Mouse (Mus musculus) kidney, embryonic 16.5 days (tissue): ENCODE results near the gene Zfp978. TPM values are rescaled to one million over a fixed set of nuclear protein-coding genes. Genes with fewer than 3 reads are reported as not detected.
A peak's percentile ranks its signal among the peaks of the same experiment; 100 is the strongest.
"Not testable (repeated sequence)": the region's sequence is repeated elsewhere in the genome, so short reads cannot be mapped to it uniquely, and the experiment has no call there.

ENCODE experiments used
- ATAC-seq: fragments of 200-750 bp; cut with Nextera tagmentation; 2 replicates; pipeline ENCODE4 v1.8.0; 2017; ENCODE audit warnings: moderate TSS enrichment; ENCODE audit not compliant: low FRiP score, low TSS enrichment
- H3K27ac ChIP-seq: fragments of 300-500 bp; sonication (generic); 2 replicates; pipeline ENCODE4 v1.5.1; 2014; ENCODE audit warnings: low read length
- H3K27me3 ChIP-seq: fragments of 300-500 bp; sonication (generic); 2 replicates; pipeline ENCODE4 v1.6.1; 2014; ENCODE audit warnings: low read length, control low read depth, mixed read lengths; ENCODE audit not compliant: insufficient read depth
- H3K36me3 ChIP-seq: fragments of 300-500 bp; sonication (generic); 2 replicates; pipeline ENCODE4 v1.6.1; 2014; ENCODE audit warnings: low read length, control low read depth, mixed read lengths; ENCODE audit not compliant: insufficient read depth
- H3K4me1 ChIP-seq: fragments of 300-500 bp; sonication (generic); 2 replicates; pipeline ENCODE4 v1.6.1; 2014; ENCODE audit warnings: low read length, control low read depth, mixed read lengths; ENCODE audit not compliant: insufficient read depth
- H3K4me2 ChIP-seq: fragments of 300-500 bp; sonication (generic); replicated peaks from 2 replicates; pipeline ENCODE4 v1.6.1; 2014; ENCODE audit warnings: low read depth, low read length
- H3K4me3 ChIP-seq: fragments of 300-500 bp; sonication (generic); 2 replicates; pipeline ENCODE4 v1.5.1; 2014; ENCODE audit warnings: mild to moderate bottlenecking, low read length
- H3K9ac ChIP-seq: fragments of 300-500 bp; sonication (generic); replicated peaks from 2 replicates; pipeline ENCODE4 v1.6.1; 2014; ENCODE audit warnings: low read length
- H3K9me3 ChIP-seq: fragments of 300-500 bp; sonication (generic); 2 replicates; pipeline ENCODE4 v1.6.1; 2016; ENCODE audit warnings: low read length, control low read depth
- WGBS: fragments of 180-500 bp; shearing (Covaris S2); extraction: QIAGEN DNeasy Blood & Tissue Kit; methylation state at CpG from one replicate; pipeline ENCODE4 v1.1.7; 2014; 5-methylcytosine and 5-hydroxymethylcytosine counted together
- polyA plus RNA-seq: library from polyadenylated mRNA; unstranded; fragments of >200 nt; fragmentation: Nextera tagmentation; extraction: Ambion mirVana; gene quantifications from 2 replicates; pipeline ENCODE4 v1.2.1, GENCODE M21; 2015

The Zfp978 gene
- polyA plus RNA-seq, 1 experiment from 2014 or later: not detected

GRCm38 (mm10) chr4:147340876-147341275 is 20.2 kb upstream of the Zfp978 start:
- not testable (repeated sequence) for H3K4me1 ChIP-seq, ATAC-seq, H3K9ac ChIP-seq, H3K36me3 ChIP-seq, H3K4me3 ChIP-seq, H3K27ac ChIP-seq, H3K27me3 ChIP-seq, H3K4me2 ChIP-seq
- peaks cover 48% of the 10 kb centered on the region for H3K9me3 ChIP-seq
- WGBS: 86% methylated on average over 3 of the region's 3 CpGs

GRCm38 (mm10) chr4:147343042-147343908 is 17.8 kb upstream of the Zfp978 start:
- not testable (repeated sequence) for H3K4me2 ChIP-seq, H3K4me3 ChIP-seq, H3K4me1 ChIP-seq, H3K27me3 ChIP-seq, H3K27ac ChIP-seq, H3K9ac ChIP-seq, H3K36me3 ChIP-seq
- peak; percentile 87 for ATAC-seq
- 82% methylated on average over 6 of the region's 6 CpGs for WGBS
- peaks cover 43% of the 10 kb centered on the region for H3K9me3 ChIP-seq

- not testable (repeated sequence) for H3K27ac ChIP-seq, H3K4me1 ChIP-seq, H3K9ac ChIP-seq, H3K4me3 ChIP-seq, H3K4me2 ChIP-seq, H3K27me3 ChIP-seq, H3K36me3 ChIP-seq, ATAC-seq
- H3K9me3 ChIP-seq: peaks cover 47% of the 10 kb centered on the region
- 89% methylated on average over 2 of the region's 2 CpGs for WGBS
These were observed 16.0 kb upstream of the Zfp978 start for GRCm38 (mm10) chr4:147345061-147345554.

GRCm38 (mm10) chr4:147346361-147347035 is 14.6 kb upstream of the Zfp978 start:
- not testable (repeated sequence) for H3K4me3 ChIP-seq, H3K27me3 ChIP-seq, H3K27ac ChIP-seq, H3K36me3 ChIP-seq, H3K9ac ChIP-seq, H3K4me2 ChIP-seq, H3K4me1 ChIP-seq, ATAC-seq
- peaks cover 58% of the 10 kb centered on the region for H3K9me3 ChIP-seq
- WGBS: 71% methylated on average over 4 of the region's 4 CpGs

- H3K27ac ChIP-seq, H3K36me3 ChIP-seq, H3K27me3 ChIP-seq, H3K4me2 ChIP-seq, H3K4me3 ChIP-seq, ATAC-seq, H3K4me1 ChIP-seq, H3K9ac ChIP-seq: not testable (repeated sequence)
- 62% methylated on average over 4 of the region's 4 CpGs for WGBS
- H3K9me3 ChIP-seq: peaks cover 58% of the 10 kb centered on the region
These were observed 13.8 kb upstream of the Zfp978 start for GRCm38 (mm10) chr4:147347300-147347699.

GRCm38 (mm10) chr4:147347880-147348279 is 13.2 kb upstream of the Zfp978 start:
- not testable (repeated sequence) for H3K4me1 ChIP-seq, H3K4me2 ChIP-seq, H3K36me3 ChIP-seq, H3K27me3 ChIP-seq, ATAC-seq, H3K4me3 ChIP-seq, H3K27ac ChIP-seq, H3K9ac ChIP-seq
- WGBS: 84% methylated on average over 1 of the region's 3 CpGs
- H3K9me3 ChIP-seq: peaks cover 56% of the 10 kb centered on the region

GRCm38 (mm10) chr4:147348401-147348800 is 12.7 kb upstream of the Zfp978 start:
- H3K27ac ChIP-seq, H3K4me1 ChIP-seq, H3K4me3 ChIP-seq, H3K4me2 ChIP-seq, H3K9ac ChIP-seq, ATAC-seq, H3K36me3 ChIP-seq, H3K27me3 ChIP-seq: not testable (repeated sequence)
- H3K9me3 ChIP-seq: peaks cover 51% of the 10 kb centered on the region
- WGBS: 73% methylated on average over 2 of the region's 2 CpGs

GRCm38 (mm10) chr4:147348906-147349686 is 12.0 kb upstream of the Zfp978 start:
- peaks cover 45% of the 10 kb centered on the region for H3K9me3 ChIP-seq
- not testable (repeated sequence) for H3K4me3 ChIP-seq, ATAC-seq, H3K4me2 ChIP-seq, H3K36me3 ChIP-seq, H3K27ac ChIP-seq, H3K4me1 ChIP-seq, H3K27me3 ChIP-seq, H3K9ac ChIP-seq
- WGBS: 90% methylated on average over 18 of the region's 19 CpGs

- 81% methylated on average over 9 of the region's 9 CpGs for WGBS
- H3K4me1 ChIP-seq, H3K27me3 ChIP-seq: not testable (repeated sequence)
These were observed 11.3 kb upstream of the Zfp978 start for GRCm38 (mm10) chr4:147349687-147350415.

More at GRCm38 (mm10) chr4:147349687-147350415, 11.3 kb upstream of the Zfp978 start:
- not testable (repeated sequence) for H3K36me3 ChIP-seq, H3K4me2 ChIP-seq, ATAC-seq, H3K4me3 ChIP-seq, H3K9ac ChIP-seq, H3K27ac ChIP-seq
- peaks cover 45% of the 10 kb centered on the region for H3K9me3 ChIP-seq
